Mouse (Mus musculus) heart, postnatal 36 days (tissue): ENCODE measurements at regions not wholly inside any gene's neighbourhood (a gene's known extent, or its start where the extent isn't known, plus 50 kb on each side); places are given as distances from the start of the nearest gene placed in this dataset.

Experiments used
- DNase-seq, 2 experiments: peaks; one replicate each; pipeline ENCODE4 v3.0.0; 2021 to 2022
- intact Hi-C: fragments of 180-260 bp; cut with DNase I; formaldehyde crosslinking; loops from one replicate; pipeline ENCODE4 v1.15.1; 2025

DNA sequence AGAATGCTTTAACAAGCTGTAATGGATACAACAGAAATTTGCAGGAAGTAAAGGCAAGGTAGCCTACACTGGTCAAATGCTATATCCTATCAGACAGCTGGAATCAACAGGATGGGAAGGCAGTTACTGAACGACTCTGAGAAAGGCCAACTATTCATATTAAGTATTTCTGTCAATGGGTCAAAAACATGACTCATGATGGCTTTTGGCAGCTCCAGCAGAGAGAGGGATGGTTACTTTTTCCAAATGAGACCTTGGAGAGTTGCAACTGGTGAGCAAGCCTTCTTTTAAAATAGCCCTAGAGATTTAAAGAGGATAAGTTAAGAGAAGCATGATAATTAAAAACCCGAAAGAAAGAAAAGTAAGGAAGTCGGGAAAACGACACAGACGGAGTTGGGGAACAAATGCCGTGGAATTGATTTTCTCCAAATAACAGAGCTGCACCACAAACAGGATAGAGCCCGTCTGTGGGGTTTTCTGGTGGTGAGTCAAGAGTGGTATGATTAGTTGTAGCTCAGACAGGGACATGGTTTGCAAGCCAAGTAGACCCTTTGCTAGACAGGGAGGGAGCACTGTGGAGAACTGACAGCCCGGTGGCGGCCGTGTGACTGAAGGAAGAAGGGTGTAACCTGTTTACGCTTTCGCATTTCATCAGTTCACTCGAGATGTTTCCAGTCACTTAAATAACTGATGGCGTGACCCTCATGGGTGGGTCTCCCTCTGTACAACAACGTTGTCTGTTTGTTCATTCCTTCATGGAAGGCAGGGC, 3638.1 kb upstream of the Gm7489 start:
- peak in 1 of 2 experiments; percentile 24 for DNase-seq
- intact Hi-C loops = no loop called here

- DNase-seq = no peak
These were observed 3624.6 kb upstream of the Gm7489 start for GRCm38 (mm10) chr15:50260057-50260456.

GRCm38 (mm10) chr15:50261245-50261872, 3623.3 kb upstream of the Gm7489 start:
- intact Hi-C loops = loop anchor here (5.0 kb wide), 1 partner anchor 214 kb away; no protein-coding TSS in a partner anchor
- peak; percentile 24 to 41 for DNase-seq

More at GRCm38 (mm10) chr15:50260057-50260456, 3624.6 kb upstream of the Gm7489 start:
- intact Hi-C loops = loop anchor here (5.0 kb wide), 1 partner anchor 213 kb away; no protein-coding TSS in a partner anchor

DNA sequence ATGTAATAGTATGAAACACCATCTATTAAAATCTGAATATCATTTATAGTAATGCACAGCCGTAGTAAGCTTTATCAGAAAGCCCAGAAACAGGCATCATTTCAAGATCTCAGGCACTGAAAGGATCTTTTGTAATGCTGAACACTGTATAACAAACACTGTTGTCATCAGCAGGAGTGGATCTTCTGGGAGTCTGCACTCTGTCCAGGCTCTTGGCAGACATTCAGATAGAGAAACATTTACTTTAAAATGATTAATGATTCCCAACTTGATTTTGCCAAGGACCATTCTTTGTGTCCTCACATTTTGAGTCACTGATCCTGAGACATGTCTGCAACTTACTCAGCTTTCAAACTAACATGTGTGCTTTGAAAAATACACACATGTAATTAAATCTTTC, 3617.2 kb upstream of the Gm7489 start:
- DNase-seq = no peak
- intact Hi-C loops = no loop called here

GRCm38 (mm10) chr15:50271646-50272045, 3613.1 kb upstream of the Gm7489 start:
- DNase-seq = no peak
- intact Hi-C loops = no loop called here

- intact Hi-C loops = no loop called here
- no peak for DNase-seq
These were observed 3602.1 kb upstream of the Gm7489 start for GRCm38 (mm10) chr15:50282576-50282975.

- intact Hi-C loops = no loop called here
- no peak for DNase-seq
These were observed 3601.2 kb upstream of the Gm7489 start for GRCm38 (mm10) chr15:50283491-50283890.

GRCm38 (mm10) chr15:50301831-50302230, 3582.9 kb upstream of the Gm7489 start:
- DNase-seq = no peak
- intact Hi-C loops = no loop called here

DNA sequence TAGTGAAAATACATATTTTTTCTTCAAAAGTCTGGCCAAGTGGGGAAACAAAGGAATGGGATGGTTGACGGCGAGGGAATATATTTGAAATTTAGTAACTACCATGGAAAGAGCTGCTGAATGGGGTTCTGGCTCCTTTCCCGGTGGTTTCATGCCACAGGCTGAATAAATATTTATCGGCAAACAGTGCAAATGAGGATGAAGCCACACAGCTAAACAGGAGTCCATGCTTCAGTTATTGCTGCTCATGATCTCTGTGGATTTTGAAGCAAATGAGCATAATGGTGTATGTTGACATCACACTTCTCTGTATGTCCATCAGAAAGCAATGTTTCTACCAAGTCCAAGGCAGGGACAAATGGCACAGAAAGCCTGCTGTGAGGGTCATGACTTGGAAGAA, 3580.6 kb upstream of the Gm7489 start:
- no peak for DNase-seq
- intact Hi-C loops = no loop called here

GRCm38 (mm10) chr15:50320796-50321195, 3563.9 kb upstream of the Gm7489 start:
- DNase-seq = no peak
- intact Hi-C loops = no loop called here

GRCm38 (mm10) chr15:50345536-50345935, 3539.2 kb upstream of the Gm7489 start:
- DNase-seq = no peak
- intact Hi-C loops = no loop called here

GRCm38 (mm10) chr15:50346953-50347352, 3537.8 kb upstream of the Gm7489 start:
- no peak for DNase-seq
- intact Hi-C loops = no loop called here

- no peak for DNase-seq
- intact Hi-C loops = no loop called here
These were observed 3524.4 kb upstream of the Gm7489 start for GRCm38 (mm10) chr15:50360033-50360988.

DNA sequence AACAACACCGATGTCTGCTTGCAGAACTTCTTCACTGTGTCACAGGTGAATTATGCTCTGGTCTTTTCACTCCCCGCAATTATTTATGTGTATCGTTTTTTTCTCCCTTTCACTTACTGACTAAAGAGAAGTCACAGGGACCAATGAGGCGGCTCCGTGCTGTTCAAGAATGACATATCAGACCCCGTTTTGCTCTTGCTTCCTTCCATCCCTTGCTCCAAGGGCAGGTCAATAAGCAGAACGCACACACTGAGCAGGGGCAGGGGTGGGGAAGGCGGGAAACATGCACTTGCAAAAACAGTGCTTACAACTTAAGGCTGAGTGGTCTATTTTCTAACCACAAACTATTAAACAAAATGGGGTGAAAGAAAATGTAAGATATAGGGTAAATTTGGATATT, 3523.4 kb upstream of the Gm7489 start:
- no peak for DNase-seq
- intact Hi-C loops = no loop called here

DNA sequence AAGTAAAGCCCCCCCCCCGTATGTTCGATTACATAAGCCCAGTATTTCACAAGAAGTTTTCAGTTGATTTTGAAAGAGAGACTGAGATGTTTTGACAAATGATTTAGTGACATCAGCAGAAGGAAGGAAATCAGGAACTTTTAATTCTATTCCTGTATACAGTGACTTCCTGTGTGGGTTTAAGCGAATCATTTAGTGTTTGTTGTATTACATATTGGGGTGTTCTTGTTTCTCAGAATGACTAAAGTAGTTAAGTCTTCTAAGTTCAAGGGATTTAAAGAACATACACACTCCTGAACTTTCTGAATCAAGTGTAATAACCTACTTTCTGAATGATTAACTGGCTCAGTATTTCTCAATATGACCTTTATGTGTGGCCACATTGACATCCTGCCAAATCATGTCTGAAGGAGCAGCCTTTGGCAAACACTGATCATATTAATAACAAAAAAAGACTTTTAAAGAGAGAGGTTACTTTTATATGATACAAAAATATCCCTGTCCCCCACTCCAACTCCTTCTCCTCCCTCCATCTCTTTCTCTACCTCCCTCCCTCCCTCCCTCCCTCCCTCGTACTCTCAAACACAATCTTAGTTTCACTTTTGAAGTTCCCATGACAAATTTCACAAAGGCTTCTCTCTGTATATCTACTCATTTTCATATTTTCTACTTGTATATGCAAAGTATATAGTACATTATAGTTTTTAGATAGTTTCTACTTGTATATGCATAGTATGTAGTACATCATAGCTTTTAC, 3522.8 kb upstream of the Gm7489 start:
- intact Hi-C loops = no loop called here
- DNase-seq = no peak

GRCm38 (mm10) chr15:50400006-50400781, 3484.5 kb upstream of the Gm7489 start:
- intact Hi-C loops = no loop called here
- no peak for DNase-seq

- no peak for DNase-seq
- intact Hi-C loops = no loop called here
These were observed 3483.3 kb upstream of the Gm7489 start for GRCm38 (mm10) chr15:50401386-50401785.

DNA sequence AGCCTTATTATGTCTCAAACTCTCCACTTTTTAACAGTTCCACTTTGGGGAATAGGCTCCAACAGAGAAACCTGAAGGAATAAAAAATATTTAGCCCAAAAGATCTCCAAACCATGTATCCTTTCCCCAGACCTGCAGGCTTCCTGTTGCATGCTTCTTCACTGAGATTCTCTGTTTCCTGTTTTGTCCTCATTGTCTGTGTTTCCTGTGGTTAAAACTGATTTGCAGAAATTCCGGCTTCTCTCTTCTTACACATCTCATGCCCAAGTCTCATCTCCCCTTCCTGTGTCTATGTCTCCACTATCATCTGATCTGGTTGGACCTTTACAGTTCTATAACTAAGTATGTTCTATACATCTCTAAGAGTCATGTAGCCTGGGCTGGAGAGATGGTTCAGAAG, 3482.2 kb upstream of the Gm7489 start:
- intact Hi-C loops = no loop called here
- DNase-seq = no peak

DNA sequence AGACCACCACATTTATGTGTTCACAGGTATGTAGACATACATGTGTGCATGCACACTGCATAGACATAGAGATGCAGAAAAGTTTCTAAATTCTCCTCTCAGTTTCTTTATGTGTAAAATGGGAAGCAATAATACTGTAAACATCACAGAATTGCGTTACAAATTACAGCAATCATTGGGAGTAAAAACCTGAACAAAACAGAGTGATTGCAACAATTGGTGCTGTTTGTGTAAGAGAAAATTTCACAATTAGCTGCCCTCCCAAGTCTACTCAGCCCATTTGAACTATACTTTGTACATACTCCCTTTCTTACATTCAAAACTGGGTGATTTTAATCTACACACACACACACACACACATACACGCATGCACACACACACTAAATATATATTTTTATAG, 3480.8 kb upstream of the Gm7489 start:
- intact Hi-C loops = no loop called here
- no peak for DNase-seq

DNA sequence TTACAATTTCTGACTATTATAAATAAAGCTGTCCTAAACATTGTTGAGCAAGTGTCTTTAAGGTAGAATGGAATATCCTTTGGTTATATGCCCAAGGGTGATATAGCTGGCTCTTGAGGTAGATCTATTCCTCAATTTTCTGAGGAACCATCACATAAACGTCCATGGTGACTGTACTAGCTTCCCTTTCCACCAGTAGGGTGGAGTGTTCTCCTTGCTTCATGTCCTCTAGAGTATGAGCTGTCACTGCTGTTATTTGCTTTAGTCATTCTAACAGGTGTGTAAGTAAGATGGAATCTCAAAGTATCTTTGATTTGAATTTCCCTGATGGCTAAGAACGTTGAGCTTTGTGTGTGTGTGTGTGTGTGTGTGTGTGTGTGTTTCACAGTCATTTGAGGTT, 3475.7 kb upstream of the Gm7489 start:
- intact Hi-C loops = no loop called here
- DNase-seq = no peak
